Mouse (Mus musculus) ES-E14 (cell line): ENCODE results near the gene Nid1.
"Not testable (repeated sequence)": the region's sequence is repeated elsewhere in the genome, so short reads cannot be mapped to it uniquely, and the experiment has no call there.

Experiments
- CHD2 ChIP-seq: IDR thresholded peaks from 2 replicates; pipeline ENCODE4 v1.6.1; 2014; ENCODE audit warnings: mild to moderate bottlenecking, low read depth, low read length, inconsistent platforms
- MAFK ChIP-seq: IDR thresholded peaks from 2 replicates; pipeline ENCODE4 v1.6.1; 2014; ENCODE audit warnings: mild to moderate bottlenecking, low read depth, low read length, inconsistent platforms; ENCODE audit not compliant: insufficient read depth
- ZC3H11A ChIP-seq: IDR thresholded peaks from 2 replicates; pipeline ENCODE4 v1.6.1; 2012; ENCODE audit warnings: low read depth, mild to moderate bottlenecking, inconsistent platforms, low read length, borderline replicate concordance

DNA sequence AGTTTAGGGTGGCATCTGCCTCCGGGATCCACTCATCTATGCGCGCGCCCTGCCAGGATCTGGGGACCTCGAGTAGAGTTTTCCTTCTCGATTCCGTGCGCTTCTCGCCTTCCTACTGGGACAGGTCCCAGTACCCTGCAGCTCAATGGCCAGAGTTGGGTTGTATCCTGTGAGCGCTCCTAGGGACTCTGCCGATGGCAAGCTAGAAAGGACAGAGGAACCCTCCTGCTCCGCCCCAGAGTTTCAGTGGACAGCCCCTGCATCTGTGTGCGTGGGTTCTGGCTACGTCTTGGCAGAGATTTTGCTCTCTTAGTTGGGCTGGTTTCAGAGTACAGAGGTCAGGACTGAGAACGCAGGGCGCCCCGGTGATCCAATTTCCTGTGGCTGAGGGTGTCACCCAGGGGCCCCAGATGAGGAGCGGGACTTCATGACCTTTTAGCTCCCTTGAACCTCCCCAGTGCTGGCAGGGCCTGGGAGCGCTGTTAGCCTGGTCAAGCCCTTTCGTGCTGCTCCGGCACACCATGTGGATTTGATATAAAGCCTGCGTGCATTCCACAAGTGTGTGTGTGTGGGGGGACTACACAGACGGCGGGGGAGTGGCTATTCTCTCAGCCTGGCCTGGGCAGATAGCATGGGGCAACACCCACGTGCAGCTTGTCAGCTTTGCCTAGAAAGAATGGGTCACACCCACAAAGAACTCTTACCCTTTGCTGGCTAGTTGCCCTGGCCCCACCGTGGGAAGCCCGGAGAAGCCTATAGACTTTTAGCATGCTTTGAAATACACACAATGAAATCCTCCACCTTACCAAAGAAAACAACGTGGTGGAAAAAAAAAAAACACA, 982 bp downstream of the Nid1 start:
- not testable (repeated sequence) for TF ChIP-seq ZC3H11A, MAFK, CHD2
